Comparison of ENCODE assay signal across 7 mouse cellular contexts in the genomic region with DNA sequence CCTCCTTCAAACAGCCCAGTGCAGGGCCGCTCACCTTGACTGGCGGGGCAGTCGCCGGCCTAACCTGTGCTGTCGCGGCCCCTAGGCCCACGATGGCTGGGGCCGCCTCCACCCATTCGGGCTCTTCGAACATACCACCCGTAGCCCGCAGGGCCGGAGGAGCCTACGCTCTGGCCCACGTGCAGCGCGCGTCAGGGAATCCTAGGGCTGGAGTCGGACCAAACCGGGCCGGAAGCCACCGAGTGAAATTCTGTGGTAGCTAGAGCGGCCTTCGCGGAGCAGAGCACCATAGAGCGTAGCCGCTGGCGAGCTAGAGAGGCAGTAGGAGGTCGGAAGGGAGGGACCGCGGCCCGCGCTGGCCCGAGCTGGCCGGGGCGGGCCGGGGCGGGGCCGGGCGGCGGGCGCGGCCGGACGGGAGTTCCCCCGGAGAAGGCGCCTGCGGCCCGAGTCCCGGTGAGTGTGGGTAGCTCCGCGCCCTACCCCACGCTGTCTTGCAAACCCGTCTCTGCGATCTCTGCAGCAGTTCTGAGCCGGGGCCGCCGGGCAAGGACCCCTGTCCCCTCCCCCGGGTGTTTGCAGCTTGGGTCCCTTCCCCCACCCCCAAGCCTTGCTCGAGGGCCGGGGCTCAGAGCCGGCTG. TPM values are rescaled to one million over a fixed set of nuclear protein-coding genes. Genes with fewer than 3 reads are reported as not detected.
DNase-seq lines count a peak whose midpoint lies in the region; ATAC-seq lines count a peak whose summit lies in the region.

A gene (plus strand): TSS at position 329 of the 638 bp plus-strand sequence.

- H3K27ac ChIP-seq in embryonic facial prominence, embryonic 10.5 days (replicated peaks), result peak within 1 kb of the TSS; percentile 90
- peak within 1 kb of the TSS; percentile 61 for H3K27ac ChIP-seq in limb, embryonic 11.5 days (replicated peaks; ENCODE audit: low read depth, low read length)
- peak within 1 kb of the TSS; percentile 72 for H3K27ac ChIP-seq in midbrain, embryonic 14.5 days (replicated peaks; ENCODE audit: low read depth, low read length)

- peak within 1 kb of the TSS; percentile 78 for H3K4me3 ChIP-seq in embryonic facial prominence, embryonic 10.5 days
- H3K4me3 ChIP-seq in limb, embryonic 11.5 days (ENCODE audit: low read depth, low read length), result peak within 1 kb of the TSS; percentile 54
- H3K4me3 ChIP-seq in midbrain, embryonic 14.5 days (replicated peaks; ENCODE audit: low read depth, low read length), result peak within 1 kb of the TSS; percentile 75

- peak; percentile 79 for ATAC-seq in granulocyte monocyte progenitor cell, adult 5-6 weeks (replicated peaks; ENCODE audit: poor library complexity, severe bottlenecking)
- peak; percentile 94 for ATAC-seq in limb, embryonic 11.5 days (ENCODE audit: insufficient number of reproducible peaks, low FRiP score, low TSS enrichment, low read depth)
- peak; percentile 95 for ATAC-seq in midbrain, embryonic 14.5 days (ENCODE audit: low FRiP score, low TSS enrichment)

- peak; percentile 95 for DNase-seq in adrenal gland, postnatal 10 days
- peak; percentile 91 for DNase-seq in embryonic facial prominence, embryonic 10.5 days (ENCODE audit: low spot score)
- DNase-seq in kidney, adult 18-20 months, result peak; percentile 93
- peak; percentile 90 for DNase-seq in limb, embryonic 11.5 days (ENCODE audit: low spot score)
- peak; percentile 93 for DNase-seq in midbrain, embryonic 14.5 days
- DNase-seq in spleen, adult 18-20 months, result peak; percentile 83

- under 1% methylated on average over 62 of the region's 62 CpGs for WGBS in embryonic facial prominence, embryonic 10.5 days
- under 1% methylated on average over 58 of the region's 62 CpGs for WGBS in limb, embryonic 11.5 days
- WGBS in midbrain, embryonic 14.5 days, result under 1% methylated on average over 58 of the region's 62 CpGs

- no peaks in the 10 kb centered on the region for H3K27me3 ChIP-seq in embryonic facial prominence, embryonic 10.5 days (replicated peaks; ENCODE audit: low read depth, poor library complexity, severe bottlenecking)
- no peaks in the 10 kb centered on the region for H3K27me3 ChIP-seq in limb, embryonic 11.5 days (ENCODE audit: control insufficient read depth, insufficient read depth, low read length)
- no peaks in the 10 kb centered on the region for H3K27me3 ChIP-seq in midbrain, embryonic 14.5 days (ENCODE audit: control insufficient read depth, insufficient read depth, low read length)

- peaks cover 40% of the 10 kb centered on the region for H3K4me1 ChIP-seq in embryonic facial prominence, embryonic 10.5 days
- H3K4me1 ChIP-seq in limb, embryonic 11.5 days (ENCODE audit: control insufficient read depth, insufficient read depth, low read length), result peaks cover 12% of the 10 kb centered on the region
- H3K4me1 ChIP-seq in midbrain, embryonic 14.5 days (ENCODE audit: control insufficient read depth, insufficient read depth, low read length), result peaks cover 14% of the 10 kb centered on the region; the same call in 1 of the 2 replicates

- no peaks in the 10 kb centered on the region for H3K9me3 ChIP-seq in embryonic facial prominence, embryonic 10.5 days
- H3K9me3 ChIP-seq in limb, embryonic 11.5 days (ENCODE audit: control insufficient read depth, low read length), result no peaks in the 10 kb centered on the region
- H3K9me3 ChIP-seq in midbrain, embryonic 14.5 days (ENCODE audit: control insufficient read depth, low read length), result no peaks in the 10 kb centered on the region

- peak within 1 kb of the TSS; percentile 93 for H3K9ac ChIP-seq in limb, embryonic 11.5 days (ENCODE audit: low read length)
- peak within 1 kb of the TSS; percentile 90 for H3K9ac ChIP-seq in midbrain, embryonic 14.5 days (replicated peaks; ENCODE audit: low read length)

- peaks cover 55% of the 10 kb centered on the region for H3K36me3 ChIP-seq in embryonic facial prominence, embryonic 10.5 days (replicated peaks)
- peaks cover 23% of the 10 kb centered on the region for H3K36me3 ChIP-seq in limb, embryonic 11.5 days (ENCODE audit: control insufficient read depth, insufficient read depth, low read length)
- peaks cover 48% of the 10 kb centered on the region for H3K36me3 ChIP-seq in midbrain, embryonic 14.5 days (ENCODE audit: control insufficient read depth, insufficient read depth, low read length)

- peak within 1 kb of the TSS; percentile 47 for H3K4me2 ChIP-seq in limb, embryonic 11.5 days (ENCODE audit: low read depth, severe bottlenecking)
- H3K4me2 ChIP-seq in midbrain, embryonic 14.5 days (ENCODE audit: low read length), result peak within 1 kb of the TSS; percentile 94

RNA-seq across cellular contexts. Expression of the gene that starts here (rescaled TPM):
- 100 to 1,000 TPM; 135 to 139 TPM for total RNA-seq in adrenal gland, postnatal 10 days (2021)
- 214 and 219 TPM in 2 replicates for polyA plus RNA-seq in embryonic facial prominence, embryonic 10.5 days (2016; fragmentation: Nextera tagmentation; extraction: Ambion mirVana)
- total RNA-seq in granulocyte monocyte progenitor cell, adult 5-6 weeks (2014; fragmentation: Nextera tagmentation), result 167 and 168 TPM in 2 replicates
- total RNA-seq in granulocyte monocyte progenitor cell, adult 5-6 weeks (2017), result 81.6 and 87.8 TPM in 2 replicates
- 224 and 237 TPM in 2 replicates for polyA plus RNA-seq in limb, embryonic 11.5 days (2014; fragmentation: Nextera tagmentation; extraction: Ambion mirVana)
- polyA plus RNA-seq in midbrain, embryonic 14.5 days (2014; fragmentation: Nextera tagmentation; extraction: Ambion mirVana), result 166 and 199 TPM in 2 replicates

Comparison
In these comparisons a context has a peak if more than half of its experiments do, and no peak if none do; other contexts are left out.
1. Peak in every context shown above with its lines: DNase-seq, ATAC-seq, H3K4me3 ChIP-seq and H3K27ac ChIP-seq.